Comparison of ENCODE assay signal across 11 mouse cellular contexts in the genomic region with DNA sequence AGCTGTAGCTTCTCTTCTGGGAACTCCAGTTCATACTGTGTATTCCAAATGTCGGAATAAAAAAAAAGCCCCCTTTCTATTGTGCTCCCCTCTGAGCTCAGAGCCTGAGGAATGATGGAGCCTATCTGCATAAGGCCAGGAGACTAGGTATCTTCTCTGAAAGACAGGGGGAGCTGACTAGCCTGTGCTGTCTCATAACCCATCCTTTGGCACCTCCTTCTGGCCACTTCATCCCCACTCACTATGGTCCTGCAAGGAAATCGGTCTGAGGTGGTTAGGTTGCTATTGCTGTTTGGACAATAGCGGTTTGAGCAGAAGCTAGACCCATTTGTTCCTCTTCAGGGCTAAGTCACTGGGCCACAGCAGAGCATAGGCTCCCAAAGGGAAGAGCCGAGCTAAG. TPM values are rescaled to one million over a fixed set of nuclear protein-coding genes. Genes with fewer than 3 reads are reported as not detected.
DNase-seq lines count a peak whose midpoint lies in the region; ATAC-seq and TF ChIP-seq lines count a peak whose summit lies in the region.
"Had no signal": no experiment of that assay in that cellular context is flagged by ENCODE, and none has a peak within 500 bp of the region (broad histone marks: within the 10 kb centered on the region; RNA-seq: fewer than 3 reads in every experiment).

No protein-coding gene starts in this region.

- TF ChIP-seq CTCF in layer of hippocampus, adult 2 months (conservative IDR thresholded peaks at IDR 0.05), result peak; percentile 69
- peak; percentile 62 for TF ChIP-seq CTCF in Patski (IDR thresholded peaks at IDR 0.05)

- in situ Hi-C loops in Patski (cut with MboI; ENCODE audit: low pct_unique_long_range_greater_than_20kb), result no loop called here

- CTCF ChIA-PET in Patski (lab: Charles Lee), result interaction anchor here (0.8 to 9.6 kb wide), 11 partner anchors 10 to 137 kb away, joined by 3 to 76 read pairs (median 5); a partner anchor contains a TSS

- POLR2A ChIA-PET in Patski (lab: Charles Lee), result interaction anchor here (0.5 to 1.3 kb wide), 8 partner anchors 10 to 152 kb away, joined by 3 to 7 read pairs (median 4); a partner anchor contains a TSS

- DNase-seq in cerebellum, adult 9-10 months, result peak; percentile 12
- DNase-seq in cerebellum, postnatal 36 days, result no peak
- DNase-seq in layer of hippocampus, adult 2 months (ENCODE audit: low spot score in 2 of 2), result no peak
- DNase-seq in layer of hippocampus, adult 9-11 months, result no peak
- DNase-seq in Patski (ENCODE audit: low read depth, low spot score), result no peak
- no peak for DNase-seq in gastrocnemius, postnatal 36 days
- no peak for DNase-seq in urinary bladder, postnatal 25 days (ENCODE audit: low spot score)
- DNase-seq: heart, adult 18-20 months had no signal

- ATAC-seq in Patski, result peak; percentile 17
- ATAC-seq in megakaryocyte, adult 5-6 weeks (ENCODE audit: poor library complexity, severe bottlenecking), result peak; percentile 39

- intact Hi-C loops in gastrocnemius, postnatal 36 days (cut with DNase I), result no loop called here

- H3K4me3 ChIP-seq in layer of hippocampus, adult 2 months, result no peak overlapping the region
- H3K4me3 ChIP-seq: limb, embryonic 15.5 days; neural tube, embryonic 13.5 days had no signal

- no peak overlapping the region for H3K27ac ChIP-seq in layer of hippocampus, adult 2 months
- H3K27ac ChIP-seq: limb, embryonic 15.5 days; neural tube, embryonic 13.5 days had no signal

- H3K27me3 ChIP-seq in Patski, result no peaks in the 10 kb centered on the region
- H3K27me3 ChIP-seq: limb, embryonic 15.5 days; neural tube, embryonic 13.5 days had no signal

RNA-seq across cellular contexts. Expression of a gene that starts 15.1 kb away (rescaled TPM):
- 10 to 100 TPM; 18.4 to 21.8 TPM for total RNA-seq in layer of hippocampus, adult 2 months (2021)
- 10,815 TPM for polyA plus RNA-seq in Patski (2021)
- 2,141 and 2,313 TPM in 2 replicates for total RNA-seq in megakaryocyte, adult 5-6 weeks (2015)
- total RNA-seq in megakaryocyte, adult 5-6 weeks (2017), result 1,043 and 1,047 TPM in 2 replicates
- 10 to 100 TPM; 61.9 to 77.2 TPM for total RNA-seq in gastrocnemius, postnatal 36 days (2021)

RNA-seq across cellular contexts. Expression of a gene that starts 19.5 kb away (rescaled TPM):
- not detected for total RNA-seq in layer of hippocampus, adult 2 months (2021)
- not detected for polyA plus RNA-seq in Patski (2021)
- total RNA-seq in megakaryocyte, adult 5-6 weeks (2015), result not detected in 2 replicates
- 3.4 TPM in 1 of 2 replicates, not detected in the other for total RNA-seq in megakaryocyte, adult 5-6 weeks (2017)
- under 1 TPM in 1 of 2 experiments, not detected in 1; 0.72 TPM for total RNA-seq in gastrocnemius, postnatal 36 days (2021)
- total RNA-seq: heart, adult 18-20 months had no signal
- polyA plus RNA-seq: limb, embryonic 15.5 days; neural tube, embryonic 13.5 days had no signal

RNA-seq across cellular contexts. Expression of a gene that starts 24.2 kb away (rescaled TPM):
- total RNA-seq in layer of hippocampus, adult 2 months (2021), result 1 to 10 TPM; 3.4 to 5.7 TPM
- polyA plus RNA-seq in Patski (2021), result 44.0 TPM
- 2,878 and 2,936 TPM in 2 replicates for total RNA-seq in megakaryocyte, adult 5-6 weeks (2015)
- total RNA-seq in megakaryocyte, adult 5-6 weeks (2017), result 3,102 and 3,469 TPM in 2 replicates
- 10 to 100 TPM; 16.4 to 16.5 TPM for total RNA-seq in gastrocnemius, postnatal 36 days (2021)
- polyA plus RNA-seq: neural tube, embryonic 13.5 days had no signal

RNA-seq across cellular contexts. Expression of a gene that starts 26.0 kb away (rescaled TPM):
- total RNA-seq in layer of hippocampus, adult 2 months (2021), result under 1 TPM; 0.37 to 0.67 TPM
- polyA plus RNA-seq in Patski (2021), result 4.9 TPM
- total RNA-seq in megakaryocyte, adult 5-6 weeks (2015), result 0.11 and 0.31 TPM in 2 replicates
- total RNA-seq in megakaryocyte, adult 5-6 weeks (2017), result 0.29 TPM in 1 of 2 replicates, not detected in the other
- total RNA-seq in gastrocnemius, postnatal 36 days (2021), result under 1 TPM in 1 of 2 experiments, not detected in 1; 0.28 TPM
- polyA plus RNA-seq: neural tube, embryonic 13.5 days had no signal

RNA-seq across cellular contexts. Expression of a gene that starts 26.1 kb away (rescaled TPM):
- total RNA-seq in layer of hippocampus, adult 2 months (2021), result not detected
- not detected for polyA plus RNA-seq in Patski (2021)
- not detected in 2 replicates for total RNA-seq in megakaryocyte, adult 5-6 weeks (2015)
- total RNA-seq in megakaryocyte, adult 5-6 weeks (2017), result 2.9 and 5.7 TPM in 2 replicates
- not detected for total RNA-seq in gastrocnemius, postnatal 36 days (2021)
- total RNA-seq: heart, adult 18-20 months had no signal
- polyA plus RNA-seq: limb, embryonic 15.5 days; neural tube, embryonic 13.5 days had no signal

Comparison
In these comparisons a context has a peak if more than half of its experiments do, and no peak if none do; other contexts are left out.
1. RNA of a gene that starts 15.1 kb away (total RNA-seq): 1,043 to 2,313 TPM in megakaryocyte, adult 5-6 weeks; 61.9 to 77.2 TPM in gastrocnemius, postnatal 36 days and 18.4 to 21.8 TPM in layer of hippocampus, adult 2 months; every median in the first group is over 10 times any median in the second.
2. RNA of a gene that starts 24.2 kb away (total RNA-seq): 2,878 to 3,469 TPM in megakaryocyte, adult 5-6 weeks; 16.4 to 16.5 TPM in gastrocnemius, postnatal 36 days and 3.4 to 5.7 TPM in layer of hippocampus, adult 2 months; every median in the first group is over 100 times any median in the second.